Mouse (Mus musculus) embryonic facial prominence, embryonic 15.5 days (tissue): ENCODE results near the gene Ptprd. TPM values are rescaled to one million over a fixed set of nuclear protein-coding genes. Genes with fewer than 3 reads are reported as not detected.

Source experiments
- ATAC-seq: fragments of 200-750 bp; cut with Nextera tagmentation; 2 replicates; pipeline ENCODE4 v1.8.0; 2017; ENCODE audit warnings: low read depth, moderate TSS enrichment; ENCODE audit not compliant: insufficient number of reproducible peaks, low FRiP score, low TSS enrichment
- H3K27ac ChIP-seq: fragments of 300-500 bp; sonication (generic); replicated peaks from 2 replicates; pipeline ENCODE4 v1.5.1; 2015; ENCODE audit warnings: mild to moderate bottlenecking, inconsistent platforms
- H3K27me3 ChIP-seq: fragments of 300-500 bp; sonication (generic); 2 replicates; pipeline ENCODE4 v1.6.1; 2015; ENCODE audit warnings: inconsistent platforms
- H3K36me3 ChIP-seq: fragments of 300-500 bp; sonication (generic); 2 replicates; pipeline ENCODE4 v1.6.1; 2015; ENCODE audit warnings: mild to moderate bottlenecking, inconsistent platforms
- H3K4me1 ChIP-seq: fragments of 300-500 bp; sonication (generic); 2 replicates; pipeline ENCODE4 v1.6.1; 2015; ENCODE audit warnings: inconsistent platforms
- H3K4me2 ChIP-seq: fragments of 300-500 bp; sonication (generic); replicated peaks from 2 replicates; pipeline ENCODE4 v1.6.1; 2015; ENCODE audit warnings: mild to moderate bottlenecking, inconsistent platforms
- H3K4me3 ChIP-seq: fragments of 300-500 bp; sonication (generic); replicated peaks from 2 replicates; pipeline ENCODE4 v1.5.1; 2015; ENCODE audit warnings: mild to moderate bottlenecking, inconsistent platforms
- H3K9ac ChIP-seq: fragments of 300-500 bp; sonication (generic); 2 replicates; pipeline ENCODE4 v1.6.1; 2015; ENCODE audit warnings: inconsistent platforms
- H3K9me3 ChIP-seq: fragments of 300-500 bp; sonication (generic); replicated peaks from 2 replicates; pipeline ENCODE4 v1.6.1; 2016; ENCODE audit warnings: inconsistent platforms
- WGBS: fragments of 180-500 bp; shearing (Covaris S2); methylation state at CpG from one replicate; pipeline ENCODE4 v1.1.7; 2015; 5-methylcytosine and 5-hydroxymethylcytosine counted together
- polyA plus RNA-seq: library from polyadenylated mRNA; unstranded; fragments of >200 nt; fragmentation: Nextera tagmentation; extraction: Ambion mirVana; gene quantifications from 2 replicates; pipeline ENCODE4 v1.2.1, GENCODE M21; 2015

Gene Ptprd
- polyA plus RNA-seq, 1 experiment from 2014 or later, result 33.9 TPM

DNA sequence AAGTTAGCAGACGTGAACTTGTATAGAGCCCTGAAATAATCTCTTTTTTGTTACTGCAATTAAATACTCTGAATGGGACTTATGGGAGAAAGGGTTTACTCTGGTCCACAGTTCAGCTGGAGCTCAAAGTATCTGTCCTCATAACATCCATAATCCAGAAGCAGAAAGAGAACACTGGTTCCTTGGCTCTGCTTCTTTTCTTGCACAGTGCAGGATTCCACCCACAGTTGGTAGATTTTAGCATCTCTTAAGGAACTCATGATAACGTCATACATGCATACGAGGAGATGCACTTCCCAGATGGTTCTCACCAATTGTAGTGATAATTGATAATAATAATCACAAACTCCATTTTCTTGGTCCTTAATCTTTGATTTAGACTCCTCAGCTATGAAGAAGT lies 1330.2 kb downstream of the Ptprd start:
- Histone ChIP-seq H3K4me3 (no peak overlapping the region), H3K4me1 (no peaks in the 10 kb centered on the region), H3K27ac (no peak overlapping the region), H3K27me3 (no peaks in the 10 kb centered on the region), H3K9me3 (no peaks in the 10 kb centered on the region), H3K36me3 (no peaks in the 10 kb centered on the region), H3K9ac (no peak overlapping the region), H3K4me2 (no peak overlapping the region)
- WGBS, result 63% methylated on average over 3 of the region's 3 CpGs
- no peak for ATAC-seq

DNA sequence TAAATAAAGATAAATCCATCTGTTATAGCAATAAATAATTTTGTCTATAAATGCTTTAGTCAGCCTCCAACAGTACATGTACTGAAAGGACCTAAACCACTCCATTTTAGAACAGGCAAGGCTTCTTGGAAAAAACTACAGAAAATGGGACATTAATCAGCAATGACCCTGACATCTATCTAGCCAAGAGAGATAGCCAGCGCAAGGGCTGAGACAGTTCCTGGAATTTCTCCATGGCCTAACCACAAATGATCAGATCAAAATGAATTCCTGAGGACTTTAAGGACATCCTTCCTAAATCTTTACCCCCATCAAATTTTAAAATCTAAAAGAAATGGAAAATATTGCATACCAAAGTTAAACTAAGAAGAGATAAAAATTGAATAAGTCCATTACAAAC lies 1340.8 kb downstream of the Ptprd start:
- no peak overlapping the region for H3K27ac ChIP-seq
- H3K9ac ChIP-seq, result no peak overlapping the region
- H3K4me2 ChIP-seq, result no peak overlapping the region
- H3K27me3 ChIP-seq, result no peaks in the 10 kb centered on the region
- H3K4me1 ChIP-seq, result no peaks in the 10 kb centered on the region
- no peaks in the 10 kb centered on the region for H3K9me3 ChIP-seq
- 92% methylated on average over 1 of the region's 1 CpGs for WGBS
- ATAC-seq, result no peak
- H3K4me3 ChIP-seq, result no peak overlapping the region
- H3K36me3 ChIP-seq, result no peaks in the 10 kb centered on the region

DNA sequence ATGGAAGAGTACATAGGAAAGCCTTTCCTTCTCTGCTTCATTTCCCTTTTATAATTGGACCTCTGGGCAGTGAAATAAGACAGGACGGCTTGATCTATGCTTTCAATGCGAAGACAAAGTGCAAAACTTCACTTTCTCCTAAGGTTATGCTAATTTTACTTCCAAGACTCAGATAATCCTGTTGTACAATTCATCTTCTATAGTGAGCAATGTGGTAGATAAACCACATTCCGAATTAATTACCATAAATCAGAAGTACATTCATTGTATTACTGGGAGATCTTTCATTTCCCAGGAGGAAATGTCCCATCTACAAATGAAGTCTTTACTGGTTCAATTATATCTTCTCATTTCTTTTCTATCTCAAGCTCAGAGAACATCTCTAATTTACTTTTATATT lies 1346.2 kb downstream of the Ptprd start:
- Histone ChIP-seq H3K9me3 (no peaks in the 10 kb centered on the region), H3K4me2 (no peak overlapping the region), H3K27ac (no peak overlapping the region), H3K4me1 (no peaks in the 10 kb centered on the region), H3K36me3 (no peaks in the 10 kb centered on the region), H3K9ac (no peak overlapping the region), H3K27me3 (no peaks in the 10 kb centered on the region), H3K4me3 (no peak overlapping the region)
- WGBS, result 82% methylated on average over 3 of the region's 3 CpGs
- ATAC-seq, result no peak

DNA sequence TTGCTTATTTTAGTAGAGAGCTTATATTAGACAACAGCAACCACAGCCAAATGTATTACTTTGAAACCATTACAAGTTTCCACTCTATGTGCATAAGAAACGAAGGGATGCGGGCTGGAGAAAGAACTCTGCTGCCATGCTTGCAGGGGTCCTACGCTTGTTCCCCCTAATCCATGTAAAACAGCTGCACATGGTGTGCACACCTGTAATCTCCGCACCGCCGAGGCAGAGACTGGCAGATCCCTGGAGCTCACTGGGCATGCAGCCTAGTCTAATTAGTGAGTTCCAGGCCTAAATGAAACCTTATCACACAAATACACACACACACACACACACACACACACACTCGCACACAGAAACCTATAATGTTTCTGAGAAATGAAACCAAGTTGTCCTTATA lies 1365.5 kb downstream of the Ptprd start:
- Histone ChIP-seq H3K36me3 (no peaks in the 10 kb centered on the region), H3K4me1 (no peaks in the 10 kb centered on the region), H3K27me3 (no peaks in the 10 kb centered on the region), H3K4me3 (no peak overlapping the region), H3K4me2 (no peak overlapping the region), H3K9me3 (no peaks in the 10 kb centered on the region), H3K27ac (no peak overlapping the region), H3K9ac (no peak overlapping the region)
- ATAC-seq, result no peak
- 52% methylated on average over 7 of the region's 7 CpGs for WGBS

DNA sequence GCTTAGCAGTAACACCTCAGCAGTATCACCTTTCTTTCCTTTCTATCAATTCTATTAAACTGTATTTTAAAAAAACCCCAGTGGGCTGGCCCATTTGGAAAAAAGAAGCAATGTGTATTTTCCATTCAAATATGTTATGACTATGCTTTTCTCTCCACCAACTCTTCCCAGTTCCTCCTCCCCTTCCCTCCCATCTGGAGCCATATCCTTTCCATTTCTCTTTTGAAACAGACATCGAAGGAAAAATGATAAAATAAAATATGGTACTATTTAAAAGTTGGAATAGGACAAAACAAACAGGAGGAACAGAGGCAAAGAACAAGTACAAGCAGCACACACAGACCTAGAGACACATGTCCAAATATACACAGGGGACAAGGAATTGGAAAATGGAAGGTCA lies 1372.7 kb downstream of the Ptprd start:
- Histone ChIP-seq H3K36me3 (no peaks in the 10 kb centered on the region), H3K9me3 (no peaks in the 10 kb centered on the region), H3K4me2 (no peak overlapping the region), H3K27me3 (no peaks in the 10 kb centered on the region), H3K9ac (no peak overlapping the region), H3K4me3 (no peak overlapping the region), H3K4me1 (no peaks in the 10 kb centered on the region), H3K27ac (no peak overlapping the region)
- WGBS, result 61% methylated on average over 1 of the region's 1 CpGs
- no peak for ATAC-seq

DNA sequence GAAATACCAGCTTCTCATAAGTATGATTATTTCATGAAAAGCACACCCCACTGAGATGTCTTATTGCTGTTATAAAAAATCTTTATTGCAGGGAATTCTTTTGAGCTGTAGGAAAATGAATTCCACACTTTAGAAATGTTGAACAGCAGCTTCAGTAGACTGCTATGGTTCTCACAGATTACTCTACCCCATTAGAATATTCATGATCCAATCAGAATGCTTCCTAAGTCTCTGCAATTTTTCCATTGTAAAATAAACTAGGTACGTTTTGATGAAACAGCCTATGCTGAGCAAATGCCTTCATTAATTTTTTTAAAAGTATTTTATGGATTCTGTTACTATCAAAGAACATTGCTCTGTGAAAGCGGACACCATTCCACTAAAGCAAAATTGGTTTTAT lies 1399.6 kb downstream of the Ptprd start:
- ATAC-seq, result no peak
- Histone ChIP-seq H3K27ac (no peak overlapping the region), H3K36me3 (no peaks in the 10 kb centered on the region), H3K9me3 (no peaks in the 10 kb centered on the region), H3K9ac (no peak overlapping the region), H3K4me1 (no peaks in the 10 kb centered on the region), H3K4me3 (no peak overlapping the region), H3K27me3 (no peaks in the 10 kb centered on the region), H3K4me2 (no peak overlapping the region)
- 66% methylated on average over 2 of the region's 2 CpGs for WGBS

DNA sequence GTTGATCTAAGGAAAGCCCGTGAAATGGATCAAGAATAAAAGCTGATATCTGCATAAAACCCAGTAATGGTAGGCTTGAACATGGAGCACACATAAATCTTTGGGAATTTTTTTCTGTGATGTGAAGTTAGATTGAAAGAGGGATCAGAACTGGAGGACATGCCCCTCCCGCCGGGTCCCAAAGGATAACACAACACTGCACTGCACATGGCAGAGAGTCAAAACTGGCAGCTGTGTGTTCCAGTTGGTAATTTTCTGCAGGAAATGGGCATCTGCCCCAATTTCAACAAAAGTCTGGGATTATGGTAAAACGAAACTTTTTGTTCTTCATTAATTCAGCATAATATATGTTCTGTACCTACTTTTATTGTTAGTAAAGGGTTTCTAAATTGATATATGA lies 1409.1 kb downstream of the Ptprd start:
- Histone ChIP-seq H3K9ac (no peak overlapping the region), H3K4me1 (0 out of 2 replicates have a peak, but pooled peaks cover 2% of the 10 kb centered on the region), H3K27ac (no peak overlapping the region), H3K4me3 (no peak overlapping the region), H3K36me3 (no peaks in the 10 kb centered on the region), H3K9me3 (no peaks in the 10 kb centered on the region), H3K4me2 (no peak overlapping the region), H3K27me3 (no peaks in the 10 kb centered on the region)
- WGBS, result 45% methylated on average over 4 of the region's 4 CpGs
- ATAC-seq, result no peak

DNA sequence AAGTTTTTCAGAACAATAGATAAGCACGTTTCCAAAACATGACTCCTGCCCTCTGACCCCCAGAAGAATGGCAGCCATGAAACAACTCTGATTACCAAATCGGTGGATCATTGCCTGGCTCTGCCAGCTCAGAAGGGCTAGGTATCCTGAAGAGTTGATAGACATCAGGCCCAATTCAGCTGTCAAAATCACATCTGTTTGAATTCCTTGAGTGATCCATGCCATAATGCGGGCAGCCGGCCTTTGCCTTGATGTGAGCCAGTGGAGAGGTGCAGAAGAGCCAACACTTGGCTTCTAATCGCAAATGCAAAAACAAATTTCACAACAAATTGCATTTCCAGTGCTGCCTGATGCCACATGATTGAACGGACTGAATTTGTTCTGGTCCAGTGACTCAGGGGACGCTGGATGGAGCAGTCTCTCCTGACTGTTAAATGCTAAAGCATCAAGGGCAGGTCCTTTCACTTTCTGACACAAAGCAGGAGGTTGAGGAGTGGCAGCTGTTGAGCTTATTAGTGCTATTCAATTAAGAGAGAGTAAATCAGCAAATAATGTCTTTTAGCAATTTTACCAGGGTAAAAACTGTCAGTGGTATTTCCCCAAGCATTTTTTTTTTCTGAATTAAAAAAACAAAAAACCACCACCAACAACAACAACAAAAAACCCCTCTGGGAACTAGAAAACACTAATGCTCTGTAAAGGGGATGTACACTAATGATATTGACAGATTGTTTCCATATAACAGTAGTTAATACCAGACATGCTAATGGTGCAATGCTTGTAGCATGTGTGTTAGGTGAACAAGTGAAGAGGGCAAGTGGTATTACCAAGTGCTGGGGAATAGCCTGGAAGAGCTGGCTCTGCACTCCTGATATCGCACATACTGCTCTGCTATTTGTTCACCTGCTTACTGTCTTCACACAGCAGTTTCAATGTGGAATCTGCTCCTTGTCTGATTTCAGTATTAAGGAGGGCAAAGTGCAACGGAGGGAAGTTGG lies 1413.5 kb downstream of the Ptprd start:
- WGBS, result 56% methylated on average over 9 of the region's 9 CpGs

DNA sequence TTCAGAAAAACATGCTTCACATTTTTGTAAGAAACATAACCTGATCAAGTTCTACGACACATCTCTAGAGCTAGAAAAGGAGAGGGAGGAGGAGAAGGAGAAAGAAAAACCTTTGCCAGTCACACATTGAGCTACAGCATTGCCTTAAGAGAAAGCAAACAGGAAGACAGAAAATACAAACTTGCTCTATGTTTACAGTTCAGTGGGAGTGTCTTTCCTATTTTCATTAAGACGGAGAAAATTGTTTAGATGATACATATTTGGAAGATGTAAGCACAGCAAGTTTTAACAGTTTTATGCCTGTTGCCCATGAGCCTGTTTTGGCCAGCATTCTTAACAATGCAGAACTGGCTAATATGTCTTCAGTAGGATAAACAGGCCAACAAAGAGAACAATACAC lies 1426.4 kb downstream of the Ptprd start:
- H3K9ac ChIP-seq, result no peak overlapping the region
- H3K4me3 ChIP-seq, result no peak overlapping the region
- no peak for ATAC-seq
- H3K4me1 ChIP-seq, result no peaks in the 10 kb centered on the region
- H3K36me3 ChIP-seq, result no peaks in the 10 kb centered on the region
- no peak overlapping the region for H3K4me2 ChIP-seq
- H3K9me3 ChIP-seq, result no peaks in the 10 kb centered on the region
- H3K27ac ChIP-seq, result no peak overlapping the region
- no peaks in the 10 kb centered on the region for H3K27me3 ChIP-seq
- WGBS, result 75% methylated on average over 2 of the region's 2 CpGs

More for the DNA sequence above, 1413.5 kb downstream of the Ptprd start:
- Histone ChIP-seq H3K36me3 (no peaks in the 10 kb centered on the region), H3K4me1 (0 out of 2 replicates have a peak, but pooled peaks cover 2% of the 10 kb centered on the region), H3K27ac (no peak overlapping the region), H3K27me3 (no peaks in the 10 kb centered on the region), H3K4me2 (no peak overlapping the region), H3K9ac (no peak overlapping the region), H3K9me3 (no peaks in the 10 kb centered on the region), H3K4me3 (no peak overlapping the region)
- ATAC-seq, result no peak

DNA sequence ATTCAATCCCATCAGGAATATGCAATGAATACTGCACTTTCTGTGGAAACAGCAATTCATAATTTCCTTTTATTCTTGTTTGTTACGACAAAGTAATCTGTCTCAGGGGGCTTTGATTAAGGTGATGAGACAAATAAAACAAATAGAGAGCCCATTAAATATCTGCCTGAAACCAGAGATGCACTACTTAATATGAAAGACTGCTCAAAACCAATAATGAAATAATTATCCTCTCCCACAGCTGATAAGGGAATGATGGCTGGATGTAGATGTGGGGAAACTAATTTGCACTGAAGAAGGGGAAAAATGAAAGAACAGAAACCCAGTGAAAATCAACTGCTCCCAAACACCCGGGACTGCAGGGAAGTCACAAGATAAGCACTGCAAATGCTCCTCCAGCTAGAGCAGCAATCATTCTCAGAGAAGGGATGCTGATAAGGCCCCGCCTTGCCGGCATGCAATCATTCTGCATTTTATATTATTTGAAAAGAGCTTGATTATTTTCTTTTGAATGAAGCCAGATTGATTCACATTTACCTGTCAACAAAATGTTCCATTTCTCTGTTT lies 1432.1 kb downstream of the Ptprd start:
- no peaks in the 10 kb centered on the region for H3K27me3 ChIP-seq
- H3K9ac ChIP-seq, result no peak overlapping the region
- 74% methylated on average over 4 of the region's 4 CpGs for WGBS

DNA sequence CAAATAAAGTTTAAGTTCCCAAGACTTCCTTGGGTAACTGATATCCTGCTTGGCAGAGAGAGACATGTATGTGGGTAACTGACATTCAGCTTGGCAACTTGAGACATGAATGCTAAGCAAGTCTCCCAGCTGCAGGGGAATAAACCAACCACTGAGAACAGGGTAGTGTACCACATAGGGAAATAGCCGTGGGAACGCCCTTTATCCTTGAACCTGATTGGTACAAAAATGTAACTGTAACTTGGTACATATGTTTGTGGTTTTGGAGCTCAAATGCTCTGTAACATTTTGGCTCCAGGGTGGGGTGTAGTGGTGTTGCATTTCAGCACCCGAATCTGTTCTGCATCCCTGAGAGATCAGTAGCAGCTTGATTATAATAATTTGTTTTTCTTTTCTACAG lies 1444.8 kb downstream of the Ptprd start:
- WGBS, result 15% methylated on average over 3 of the region's 3 CpGs
- Histone ChIP-seq H3K4me2 (no peak overlapping the region), H3K9me3 (no peaks in the 10 kb centered on the region), H3K4me1 (peaks cover 4% of the 10 kb centered on the region; the same call in 1 of the 2 replicates), H3K36me3 (no peaks in the 10 kb centered on the region), H3K4me3 (no peak overlapping the region), H3K27ac (0 out of 2 replicates have a peak overlapping the region, but pooled peaks have one; percentile 58), H3K27me3 (no peaks in the 10 kb centered on the region), H3K9ac (no peak overlapping the region)
- ATAC-seq, result peak; percentile 94

More for the DNA sequence above, 1432.1 kb downstream of the Ptprd start:
- Histone ChIP-seq H3K36me3 (no peaks in the 10 kb centered on the region), H3K4me3 (no peak overlapping the region), H3K4me2 (no peak overlapping the region), H3K4me1 (no peaks in the 10 kb centered on the region), H3K9me3 (no peaks in the 10 kb centered on the region), H3K27ac (no peak overlapping the region)
- no peak for ATAC-seq
